Mouse (Mus musculus) intestine, embryonic 16.5 days (tissue): ENCODE data around the gene Bpifb2. TPM values are rescaled to one million over a fixed set of nuclear protein-coding genes. Genes with fewer than 3 reads are reported as not detected.

Experiments used
- polyA plus RNA-seq: library from polyadenylated mRNA; unstranded; fragments of >200 nt; fragmentation: Nextera tagmentation; extraction: Ambion mirVana; gene quantifications from 2 replicates; pipeline ENCODE4 v1.2.1, GENCODE M21; 2015

Bpifb2 gene
- polyA plus RNA-seq, 1 experiment from 2014 or later = not detected

Other genes starting within 250 kb of the Bpifb2 start
- gene Commd7, start 242.3 kb upstream of the Bpifb2 start, polyA plus RNA-seq = 84.5 and 88.4 TPM in 2 replicates
- gene Dnmt3b, start 225.6 kb upstream of the Bpifb2 start, polyA plus RNA-seq = 6.4 and 7.8 TPM in 2 replicates
- gene Dnmt3c, start 178.4 kb upstream of the Bpifb2 start, polyA plus RNA-seq = not detected in 2 replicates
- gene Mapre1, start 133.8 kb upstream of the Bpifb2 start, polyA plus RNA-seq = 200 and 227 TPM in 2 replicates
- 0.02 TPM in 1 of 2 replicates, not detected in the other for gene Efcab8, start 95.1 kb upstream of the Bpifb2 start, polyA plus RNA-seq
- not detected in 2 replicates for gene Sun5, start 4.0 kb upstream of the Bpifb2 start, polyA plus RNA-seq
- not detected in 2 replicates for gene Bpifb6, start 25.3 kb downstream of the Bpifb2 start, polyA plus RNA-seq
- gene Bpifb3, start 43.2 kb downstream of the Bpifb2 start, polyA plus RNA-seq = not detected in 2 replicates
- gene Bpifb4, start 63.2 kb downstream of the Bpifb2 start, polyA plus RNA-seq = not detected in 2 replicates
- not detected in 2 replicates for gene Bpifa6, start 99.9 kb downstream of the Bpifb2 start, polyA plus RNA-seq
- gene Bpifa2, start 133.2 kb downstream of the Bpifb2 start, polyA plus RNA-seq = not detected in 2 replicates